Mouse (Mus musculus) liver, postnatal 0 days (tissue): ENCODE data around the gene Ccdc57.

Source experiments
- CTCF ChIP-seq: sonication (generic); IDR thresholded peaks from 2 replicates; pipeline ENCODE4 v1.5.1; 2016; ENCODE audit warnings: antibody characterized with exemption, low read depth
- EP300 ChIP-seq: IDR thresholded peaks from 2 replicates; pipeline ENCODE4 v1.6.1; 2016; ENCODE audit warnings: antibody characterized with exemption, low read depth, mild to moderate bottlenecking

DNA sequence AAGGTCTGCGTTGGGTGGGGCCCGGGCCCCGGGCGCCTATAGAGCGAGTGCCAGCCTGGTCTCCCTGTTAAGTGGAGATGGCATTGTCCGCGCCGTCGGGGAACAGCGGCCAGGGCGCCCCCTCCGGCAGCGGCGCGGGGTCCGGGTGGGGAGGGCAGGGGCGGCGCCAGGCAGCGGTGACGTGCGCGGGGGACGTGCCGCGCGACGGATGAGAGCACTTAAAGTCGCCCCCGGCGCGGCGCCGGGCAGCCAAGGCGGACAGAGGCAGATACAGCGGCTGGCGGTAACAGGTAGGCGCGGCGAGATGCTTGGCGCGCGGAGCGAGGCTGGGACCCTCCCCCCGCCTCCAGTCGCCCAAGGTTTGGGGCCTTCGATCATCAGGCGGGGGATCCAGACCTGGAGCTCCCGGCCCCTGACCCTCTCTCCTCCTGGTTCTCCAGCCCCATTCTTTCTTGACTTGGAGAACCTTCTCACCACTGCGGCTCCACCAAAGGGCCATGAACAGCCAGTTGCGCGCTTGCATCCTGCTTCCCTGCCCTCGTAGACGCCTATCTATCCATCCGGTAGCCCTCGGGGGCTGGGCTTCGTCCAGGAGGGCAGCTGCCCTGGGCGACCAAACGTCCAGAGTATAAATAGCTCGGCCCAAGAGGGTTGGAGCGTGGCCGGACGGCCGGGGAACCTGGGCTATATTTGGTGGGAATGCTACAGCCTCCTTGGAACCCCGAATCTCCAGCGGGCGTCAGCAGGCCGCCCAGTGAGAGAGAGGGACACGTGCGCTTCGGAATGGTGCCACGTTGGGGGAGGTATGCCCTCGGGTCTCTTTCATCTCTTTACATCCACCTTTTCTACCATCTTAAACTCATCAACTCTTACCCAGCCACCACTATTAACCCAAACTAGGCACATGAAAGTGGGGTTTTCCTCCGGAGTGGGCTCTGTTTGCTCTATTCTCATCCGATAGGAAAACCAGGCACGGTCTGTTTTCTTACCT, 16.5 kb upstream of the Ccdc57 start:
- 0 out of 2 replicates have a peak, but pooled peaks have one; percentile 7 for TF ChIP-seq CTCF
- TF ChIP-seq EP300 = no peak
